Mouse (Mus musculus): Measurements from ENCODE around the gene Cc2d1b.

Cc2d1b gene

GRCm38 (mm10) chr4:108664407-108664806, 44.7 kb downstream of the Cc2d1b start:
- DNase-seq: no peak
